Mouse (Mus musculus) layer of hippocampus, adult 9-11 months (tissue): ENCODE data around the gene Rubcnl.

Experiments used
- DNase-seq: peaks from one replicate; pipeline ENCODE4 v3.0.0; 2022

Rubcnl gene

GRCm38 (mm10) chr14:75015856-75016714 lies at the start of gene Rubcnl:
Rubcnl (plus strand) TSS chr14:75016027.
- DNase-seq = peak; percentile 63

- no peak for DNase-seq
These were observed 43.6 kb upstream of the Rubcnl start for GRCm38 (mm10) chr14:74972216-74972615.

GRCm38 (mm10) chr14:74972687-74973086 lies 43.1 kb upstream of the Rubcnl start:
- DNase-seq = no peak

GRCm38 (mm10) chr14:74974136-74974651 lies 41.6 kb upstream of the Rubcnl start:
- no peak for DNase-seq

- no peak for DNase-seq
These were observed 38.9 kb upstream of the Rubcnl start for GRCm38 (mm10) chr14:74976972-74977371.

- no peak for DNase-seq
These were observed 34.8 kb upstream of the Rubcnl start for GRCm38 (mm10) chr14:74981016-74981415.

- no peak for DNase-seq
These were observed 32.7 kb upstream of the Rubcnl start for GRCm38 (mm10) chr14:74983079-74983478.

GRCm38 (mm10) chr14:74984817-74985391 lies 30.9 kb upstream of the Rubcnl start:
- no peak for DNase-seq

GRCm38 (mm10) chr14:74985658-74986057 lies 30.2 kb upstream of the Rubcnl start:
- no peak for DNase-seq

- DNase-seq = no peak
These were observed 29.3 kb upstream of the Rubcnl start for GRCm38 (mm10) chr14:74986527-74986926.

- no peak for DNase-seq
These were observed 26.5 kb upstream of the Rubcnl start for GRCm38 (mm10) chr14:74989322-74989721.

- DNase-seq = no peak
These were observed 25.9 kb upstream of the Rubcnl start for GRCm38 (mm10) chr14:74989909-74990308.

- DNase-seq = no peak
These were observed 25.3 kb upstream of the Rubcnl start for GRCm38 (mm10) chr14:74990504-74990903.

GRCm38 (mm10) chr14:74996556-74996955 lies 19.3 kb upstream of the Rubcnl start:
- peak; percentile 17 for DNase-seq

- DNase-seq = no peak
These were observed 18.8 kb upstream of the Rubcnl start for GRCm38 (mm10) chr14:74997041-74997440.

- DNase-seq = no peak
These were observed 14.5 kb upstream of the Rubcnl start for GRCm38 (mm10) chr14:75001364-75001763.

GRCm38 (mm10) chr14:75003356-75003755 lies 12.5 kb upstream of the Rubcnl start:
- DNase-seq = no peak

- DNase-seq = no peak
These were observed 10.2 kb upstream of the Rubcnl start for GRCm38 (mm10) chr14:75005478-75006199.

GRCm38 (mm10) chr14:75010346-75010745 lies 5.5 kb upstream of the Rubcnl start:
- no peak for DNase-seq

- DNase-seq = peak; percentile 58
These were observed 4.7 kb upstream of the Rubcnl start for GRCm38 (mm10) chr14:75010986-75011655.

GRCm38 (mm10) chr14:75016715-75017020 lies 841 bp downstream of the Rubcnl start:
- DNase-seq = no peak

- DNase-seq = no peak
These were observed 1.4 kb downstream of the Rubcnl start for GRCm38 (mm10) chr14:75017277-75017676.
